In genomic region chr6:41062746-41063145, GRCm38 (mm10) we compare ENCODE assay signal across 32 mouse cellular contexts. TPM values are rescaled to one million over a fixed set of nuclear protein-coding genes. Genes with fewer than 3 reads are reported as not detected.
DNase-seq lines count a peak whose midpoint lies in the region; ATAC-seq and TF ChIP-seq lines count a peak whose summit lies in the region.
"Had no signal": no experiment of that assay in that cellular context is flagged by ENCODE, and none has a peak within 500 bp of the region (broad histone marks: within the 10 kb centered on the region; RNA-seq: fewer than 3 reads in every experiment).

No protein-coding gene starts in this region.

- no peak overlapping the region for H3K27ac ChIP-seq in liver, postnatal 0 days (ENCODE audit: low read depth)
- H3K27ac ChIP-seq: embryonic facial prominence, embryonic 12.5 days; heart, embryonic 10.5 days; hindbrain, embryonic 10.5 days; kidney, embryonic 15.5 days; limb, embryonic 15.5 days; midbrain, embryonic 12.5 days had no signal

- H3K79me2 ChIP-seq in myocyte (ENCODE audit: control insufficient read depth, insufficient read depth) = no peaks in the 10 kb centered on the region

- no peaks in the 10 kb centered on the region for H3K4me1 ChIP-seq in liver, postnatal 0 days (ENCODE audit: insufficient read depth)
- H3K4me1 ChIP-seq: embryonic facial prominence, embryonic 12.5 days; heart, embryonic 10.5 days; hindbrain, embryonic 10.5 days; kidney, embryonic 15.5 days; limb, embryonic 15.5 days; midbrain, embryonic 12.5 days had no signal

- no peak overlapping the region for H3K4me2 ChIP-seq in liver, postnatal 0 days (ENCODE audit: low read depth, low read length)
- H3K4me2 ChIP-seq in myocyte (ENCODE audit: low read depth) = peak overlapping the region; percentile 22
- H3K4me2 ChIP-seq: embryonic facial prominence, embryonic 12.5 days; kidney, embryonic 15.5 days; limb, embryonic 15.5 days; midbrain, embryonic 12.5 days had no signal

- ATAC-seq in liver, postnatal 0 days = peak; percentile 51
- peak; percentile 94 for ATAC-seq in granulocyte monocyte progenitor cell, adult 5-6 weeks (replicated peaks; ENCODE audit: poor library complexity, severe bottlenecking)
- ATAC-seq: forebrain, postnatal 0 days; hindbrain, embryonic 16.5 days; intestine, postnatal 0 days had no signal

- H3K9ac ChIP-seq in liver, postnatal 0 days (replicated peaks) = no peak overlapping the region
- H3K9ac ChIP-seq: embryonic facial prominence, embryonic 12.5 days; forebrain, postnatal 0 days; kidney, embryonic 15.5 days; limb, embryonic 15.5 days; midbrain, embryonic 12.5 days had no signal

- 31% methylated on average over 3 of the region's 3 CpGs for WGBS in liver, postnatal 0 days (ENCODE audit: insufficient replicate concordance)

- no peak overlapping the region for H3K4me3 ChIP-seq in liver, postnatal 0 days (ENCODE audit: low read depth, low read length)
- H3K4me3 ChIP-seq in myocyte = no peak overlapping the region
- H3K4me3 ChIP-seq: embryonic facial prominence, embryonic 12.5 days; heart, embryonic 10.5 days; hindbrain, embryonic 10.5 days; kidney, embryonic 15.5 days; limb, embryonic 15.5 days; midbrain, embryonic 12.5 days had no signal

- TF ChIP-seq CTCF in liver, postnatal 0 days (IDR thresholded peaks at IDR 0.05; ENCODE audit: low read depth) = no peak

- TF ChIP-seq POLR2A in myocyte (IDR thresholded peaks at IDR 0.05; ENCODE audit: insufficient read length, low read depth) = no peak

- no peaks in the 10 kb centered on the region for H3K36me3 ChIP-seq in liver, postnatal 0 days (replicated peaks; ENCODE audit: insufficient read depth, low read length)
- no peaks in the 10 kb centered on the region for H3K36me3 ChIP-seq in myocyte (ENCODE audit: control insufficient read depth, insufficient read depth)
- H3K36me3 ChIP-seq: embryonic facial prominence, embryonic 12.5 days; heart, embryonic 10.5 days; hindbrain, embryonic 10.5 days; kidney, embryonic 15.5 days; limb, embryonic 15.5 days; midbrain, embryonic 12.5 days had no signal

- H3K9me3 ChIP-seq in liver, postnatal 0 days (ENCODE audit: low read length) = no peaks in the 10 kb centered on the region
- H3K9me3 ChIP-seq: embryonic facial prominence, embryonic 12.5 days; heart, embryonic 10.5 days; hindbrain, embryonic 10.5 days; kidney, embryonic 15.5 days; limb, embryonic 15.5 days; midbrain, embryonic 12.5 days had no signal

- TF ChIP-seq EP300 in liver, postnatal 0 days (IDR thresholded peaks at IDR 0.05; ENCODE audit: low read depth) = no peak

- H3K27me3 ChIP-seq in liver, postnatal 0 days (ENCODE audit: insufficient read depth, low read length) = no peaks in the 10 kb centered on the region
- no peaks in the 10 kb centered on the region for H3K27me3 ChIP-seq in myocyte (ENCODE audit: control insufficient read depth, insufficient read depth, insufficient read length)
- H3K27me3 ChIP-seq: embryonic facial prominence, embryonic 12.5 days; kidney, embryonic 15.5 days; limb, embryonic 15.5 days; midbrain, embryonic 12.5 days had no signal

- DNase-seq in liver, postnatal 0 days = no peak
- DNase-seq in liver = no peak
- DNase-seq in CD4-positive, CD25-positive, alpha-beta regulatory T cell, adult 2 months (ENCODE audit: low read depth, low spot score) = peak; percentile 25
- DNase-seq in ovary, postnatal 36 days (ENCODE audit: low spot score) = no peak
- DNase-seq in layer of hippocampus, postnatal 14 days (ENCODE audit: low spot score in 2 of 2) = no peak
- DNase-seq: adrenal gland, postnatal 36 days; cerebellum, adult 11 months; cerebellum, adult 9-11 months; forebrain, postnatal 0 days; gastrocnemius, postnatal 36 days; kidney, postnatal 36 days; left cerebral cortex, postnatal 4 days; lung, adult 18-20 months; lung, postnatal 10 days; right cerebral cortex, postnatal 14 days had no signal

- no peak overlapping the region for H3ac ChIP-seq in myocyte (ENCODE audit: control insufficient read depth, insufficient read length)

TF ChIP-seq in myocyte, 11 proteins besides CTCF, POLR2A, EP300 and RAD21:
- TF ChIP-seq SRF (IDR thresholded peaks at IDR 0.05; ENCODE audit: control insufficient read depth, insufficient read length, low read depth) = no peak
- no peak for TF ChIP-seq MYOG (IDR thresholded peaks at IDR 0.05; ENCODE audit: control insufficient read depth in 1 of 3, insufficient read depth in 1 of 3, insufficient read length in 2 of 3, low read depth in 2 of 3)
- TF ChIP-seq TCF12 (IDR thresholded peaks at IDR 0.05; ENCODE audit: insufficient read depth, poor library complexity, severe bottlenecking) = no peak
- no peak for TF ChIP-seq MYOD1 (IDR thresholded peaks at IDR 0.05; ENCODE audit: control insufficient read depth in 1 of 3, insufficient read length in 2 of 3, low read depth in 2 of 3)
- no peak for TF ChIP-seq TCF3 (IDR thresholded peaks at IDR 0.05; ENCODE audit: insufficient read length, low read depth)
- TF ChIP-seq E2F4 (IDR thresholded peaks at IDR 0.05; ENCODE audit: insufficient read depth) = no peak
- no peak for TF ChIP-seq REST (IDR thresholded peaks at IDR 0.05; ENCODE audit: insufficient read depth, insufficient read length)
- TF ChIP-seq POLR2AphosphoS2 (IDR thresholded peaks at IDR 0.05; ENCODE audit: insufficient read length, low read depth) = no peak
- no peak for TF ChIP-seq USF1 (IDR thresholded peaks at IDR 0.05; ENCODE audit: low read depth)
- no peak for TF ChIP-seq MAX (IDR thresholded peaks at IDR 0.05; ENCODE audit: low read depth)
- no peak for TF ChIP-seq CEBPB (IDR thresholded peaks at IDR 0.05; ENCODE audit: insufficient read depth, poor library complexity, severe bottlenecking)

RNA-seq across cellular contexts. Expression of gene 2210010C04Rik, which starts 27.4 kb away (rescaled TPM):
- 1.1 TPM in 1 of 2 replicates, not detected in the other for polyA plus RNA-seq in liver, postnatal 0 days (2015; fragmentation: Nextera tagmentation; extraction: Ambion mirVana)
- 0.54 TPM in 1 of 2 replicates, not detected in the other for total RNA-seq in granulocyte monocyte progenitor cell, adult 5-6 weeks (2014; fragmentation: Nextera tagmentation)
- not detected in 2 replicates for total RNA-seq in granulocyte monocyte progenitor cell, adult 5-6 weeks (2017)
- polyA plus RNA-seq in myocyte (2012; fragmentation: generic; extraction: Trizol) = 0.10 TPM
- not detected for total RNA-seq in layer of hippocampus, postnatal 14 days (2021)
- total RNA-seq: adrenal gland, adult 18-20 months; adrenal gland, postnatal 36 days; forebrain, postnatal 0 days; gastrocnemius, adult 18-20 months; gastrocnemius, postnatal 36 days; layer of hippocampus, adult 8-10 months; left cerebral cortex, adult 8-10 months; left cerebral cortex, postnatal 4 days had no signal
- polyA plus RNA-seq: C2C12; embryonic facial prominence, embryonic 12.5 days; forebrain, embryonic 11.5 days; forebrain, postnatal 0 days; heart, embryonic 10.5 days; heart, postnatal 0 days; hindbrain, embryonic 10.5 days; hindbrain, embryonic 16.5 days; kidney, embryonic 15.5 days; limb, embryonic 15.5 days; midbrain, embryonic 12.5 days had no signal
